Comparison of ENCODE assay signal across 8 mouse cellular contexts in genomic region chr6:34988081-34988761, GRCm38 (mm10). TPM values are rescaled to one million over a fixed set of nuclear protein-coding genes. Genes with fewer than 3 reads are reported as not detected.
DNase-seq lines count a peak whose midpoint lies in the region; ATAC-seq and TF ChIP-seq lines count a peak whose summit lies in the region.

TSS of gene Slc23a4 (minus strand) at chr6:34988404.

- TF ChIP-seq POLR2A in kidney, adult 2 months (IDR thresholded peaks at IDR 0.05; ENCODE audit: low read depth, low read length) = no peak

- H3K4me1 ChIP-seq in kidney, adult 2 months (ENCODE audit: control insufficient read depth, insufficient read depth, low read length) = no peaks in the 10 kb centered on the region
- H3K4me1 ChIP-seq in forebrain, embryonic 16.5 days (replicated peaks; ENCODE audit: control insufficient read depth, insufficient read depth, low read length) = peaks cover 6% of the 10 kb centered on the region
- peaks cover 9% of the 10 kb centered on the region for H3K4me1 ChIP-seq in liver, embryonic 15.5 days (replicated peaks)
- peaks cover 10% of the 10 kb centered on the region for H3K4me1 ChIP-seq in stomach, embryonic 16.5 days (ENCODE audit: control insufficient read depth, insufficient read depth, low read length)

- no peaks in the 10 kb centered on the region for H3K36me3 ChIP-seq in kidney, adult 2 months (ENCODE audit: control insufficient read depth, insufficient read depth, low read length)
- H3K36me3 ChIP-seq in forebrain, embryonic 16.5 days (ENCODE audit: control insufficient read depth, insufficient read depth) = no peaks in the 10 kb centered on the region
- no peaks in the 10 kb centered on the region for H3K36me3 ChIP-seq in liver, embryonic 15.5 days (replicated peaks)
- no peaks in the 10 kb centered on the region for H3K36me3 ChIP-seq in stomach, embryonic 16.5 days (ENCODE audit: control insufficient read depth, insufficient read depth, low read length)

- 17% methylated on average over 20 of the region's 20 CpGs for WGBS in kidney, adult 2 months
- WGBS in forebrain, embryonic 16.5 days = 12% methylated on average over 20 of the region's 20 CpGs
- WGBS in liver, embryonic 15.5 days (ENCODE audit: insufficient replicate concordance) = 7% methylated on average over 20 of the region's 20 CpGs
- 9% methylated on average over 20 of the region's 20 CpGs for WGBS in stomach, embryonic 16.5 days

- peak within 1 kb of the TSS; percentile 39 for H3K4me2 ChIP-seq in forebrain, embryonic 16.5 days (ENCODE audit: low read length)
- H3K4me2 ChIP-seq in liver, embryonic 15.5 days = peak within 1 kb of the TSS; percentile 44
- H3K4me2 ChIP-seq in stomach, embryonic 16.5 days (ENCODE audit: low read depth, low read length) = peak within 1 kb of the TSS; percentile 46

- H3K27ac ChIP-seq in kidney, adult 2 months (ENCODE audit: insufficient read depth, low read depth, low read length) = no peak within 1 kb of the TSS
- no peak within 1 kb of the TSS for H3K27ac ChIP-seq in forebrain, embryonic 16.5 days (ENCODE audit: low read length)
- no peak within 1 kb of the TSS for H3K27ac ChIP-seq in liver, embryonic 15.5 days (replicated peaks)
- H3K27ac ChIP-seq in stomach, embryonic 16.5 days (ENCODE audit: low read length) = peak within 1 kb of the TSS; percentile 74

- H3K4me3 ChIP-seq in kidney, adult 2 months (ENCODE audit: insufficient read depth, low read depth, low read length) = no peak within 1 kb of the TSS
- no peak within 1 kb of the TSS for H3K4me3 ChIP-seq in forebrain, embryonic 16.5 days (replicated peaks; ENCODE audit: low read length)
- no peak within 1 kb of the TSS for H3K4me3 ChIP-seq in liver, embryonic 15.5 days (replicated peaks)
- H3K4me3 ChIP-seq in stomach, embryonic 16.5 days (replicated peaks; ENCODE audit: low read length) = peak within 1 kb of the TSS; percentile 19

- ATAC-seq in forebrain, embryonic 16.5 days = peak; percentile 45
- no peak for ATAC-seq in liver, embryonic 15.5 days (ENCODE audit: insufficient read depth)
- ATAC-seq in stomach, embryonic 16.5 days (ENCODE audit: insufficient read depth, low FRiP score) = peak; percentile 61

- H3K9ac ChIP-seq in forebrain, embryonic 16.5 days (replicated peaks; ENCODE audit: low read depth, low read length) = peak within 1 kb of the TSS; percentile 14; the same call in 1 of the 2 replicates
- H3K9ac ChIP-seq in liver, embryonic 15.5 days = no peak within 1 kb of the TSS
- peak within 1 kb of the TSS; percentile 46 for H3K9ac ChIP-seq in stomach, embryonic 16.5 days (ENCODE audit: low read length)

- DNase-seq in kidney, postnatal 4 days = peak; percentile 21 to 27
- no peak for DNase-seq in kidney, adult 2 months
- DNase-seq in left cerebral cortex, adult 8-10 months (ENCODE audit: low spot score in 2 of 2) = no peak
- DNase-seq in layer of hippocampus, postnatal 10 days (ENCODE audit: low spot score in 2 of 2) = no peak
- DNase-seq in B cell, adult 2 months = no peak

- H3K9me3 ChIP-seq in forebrain, embryonic 16.5 days (ENCODE audit: control insufficient read depth, low read length) = no peaks in the 10 kb centered on the region
- no peaks in the 10 kb centered on the region for H3K9me3 ChIP-seq in liver, embryonic 15.5 days (replicated peaks)
- no peaks in the 10 kb centered on the region for H3K9me3 ChIP-seq in stomach, embryonic 16.5 days (replicated peaks; ENCODE audit: control insufficient read depth, low read length)

- no peaks in the 10 kb centered on the region for H3K27me3 ChIP-seq in kidney, adult 2 months (replicated peaks; ENCODE audit: control insufficient read depth, insufficient read depth, low read length)
- no peaks in the 10 kb centered on the region for H3K27me3 ChIP-seq in forebrain, embryonic 16.5 days (replicated peaks; ENCODE audit: control insufficient read depth, insufficient read depth, low read length)
- no peaks in the 10 kb centered on the region; the same call in 1 of the 2 replicates for H3K27me3 ChIP-seq in liver, embryonic 15.5 days
- H3K27me3 ChIP-seq in stomach, embryonic 16.5 days (ENCODE audit: control insufficient read depth, insufficient read depth, low read length) = no peaks in the 10 kb centered on the region

- TF ChIP-seq CTCF in kidney, adult 2 months (conservative IDR thresholded peaks at IDR 0.05; ENCODE audit: insufficient read depth, insufficient read length, low read depth, low read length) = no peak

RNA-seq across cellular contexts. Expression of gene Slc23a4, which starts in this region (rescaled TPM):
- polyA plus RNA-seq in kidney, adult 2 months (2012; rRNA removed) = 0.16 and 0.22 TPM in 2 replicates
- 0.76 and 0.85 TPM in 2 replicates for polyA plus RNA-seq in forebrain, embryonic 16.5 days (2015; fragmentation: Nextera tagmentation; extraction: Ambion mirVana)
- 0.17 and 0.18 TPM in 2 replicates for polyA plus RNA-seq in liver, embryonic 15.5 days (2015; fragmentation: Nextera tagmentation; extraction: Ambion mirVana)
- polyA plus RNA-seq in stomach, embryonic 16.5 days (2015; fragmentation: Nextera tagmentation; extraction: Ambion mirVana) = 4.3 and 5.1 TPM in 2 replicates
- 1 to 10 TPM in 3 of 4 experiments, under 1 TPM in 1; 0.67 to 2.2 (median 1.4) TPM for total RNA-seq in left cerebral cortex, adult 8-10 months (2022)
- total RNA-seq in layer of hippocampus, postnatal 10 days (2021) = 1 to 10 TPM; 1.3 to 1.9 TPM

Comparison
In these comparisons a context has a peak if more than half of its experiments do, and no peak if none do; other contexts are left out.
1. DNase-seq: peak in kidney, postnatal 4 days (2 of 2); none in kidney, adult 2 months (single experiment), left cerebral cortex, adult 8-10 months (0 of 2), layer of hippocampus, postnatal 10 days (0 of 2) and B cell, adult 2 months (0 of 2).
2. Peak in ATAC-seq, H3K9ac ChIP-seq and H3K4me2 ChIP-seq in forebrain, embryonic 16.5 days; RNA of the gene not detected or under 1 TPM.
3. Peak in every context shown above with its lines, with median percentiles within 50 percentile points of each other: H3K4me2 ChIP-seq.